Mouse (Mus musculus) liver, embryonic 14.5 days (tissue): ENCODE results near the gene Fabp1.

Experiments used
- CTCF ChIP-seq: IDR thresholded peaks from 2 replicates; pipeline ENCODE4 v1.5.1; 2016; ENCODE audit warnings: antibody characterized with exemption, low read depth, control low read depth
- EP300 ChIP-seq: IDR thresholded peaks from 2 replicates; pipeline ENCODE4 v1.6.1; 2016; ENCODE audit warnings: antibody characterized with exemption, low read depth

DNA sequence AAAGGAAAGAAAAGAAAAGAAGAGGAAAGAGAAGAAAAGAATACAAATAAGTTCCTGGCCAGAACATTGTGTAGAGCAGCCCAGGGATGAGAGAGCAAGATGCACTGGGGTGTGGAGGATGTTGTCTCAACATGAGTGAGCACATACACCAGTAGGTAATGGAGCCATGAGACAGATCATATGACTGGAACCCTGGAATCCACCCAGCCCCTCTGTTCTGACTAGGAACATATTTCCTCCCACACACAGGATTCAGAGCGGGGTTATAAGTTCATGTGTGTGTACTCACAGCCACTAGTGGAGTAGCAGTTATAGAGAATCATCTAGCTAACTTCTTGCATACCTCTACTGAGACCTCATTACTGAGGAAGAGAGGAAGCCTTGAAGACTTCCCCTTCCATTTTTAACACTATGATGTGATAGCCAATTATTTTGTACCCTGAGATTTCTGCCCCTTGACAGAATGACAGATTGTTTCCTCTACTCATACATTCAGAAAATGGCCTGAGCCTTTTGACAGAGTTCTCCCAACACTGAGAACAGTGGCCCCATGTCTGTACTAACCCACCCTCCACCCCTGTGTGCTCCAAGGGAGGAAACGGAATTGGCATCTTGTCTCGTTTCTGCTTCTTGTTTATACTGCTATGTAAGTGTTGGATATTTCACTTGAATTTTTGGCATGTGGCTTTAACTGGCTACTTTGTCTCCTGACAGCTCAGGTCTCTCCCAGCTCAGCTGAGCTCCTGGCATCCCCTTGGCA lies 24.7 kb downstream of the Fabp1 start:
- TF ChIP-seq CTCF (no peak), EP300 (no peak)
